Mouse (Mus musculus) liver, postnatal 0 days (tissue): Measurements from ENCODE around the gene Mgat5.

Experiments used
- CTCF ChIP-seq: sonication (generic); IDR thresholded peaks from 2 replicates; pipeline ENCODE4 v1.5.1; 2016; ENCODE audit warnings: antibody characterized with exemption, low read depth
- EP300 ChIP-seq: IDR thresholded peaks from 2 replicates; pipeline ENCODE4 v1.6.1; 2016; ENCODE audit warnings: antibody characterized with exemption, low read depth, mild to moderate bottlenecking

GRCm38 (mm10) chr1:127442880-127443877 lies 238.4 kb downstream of the Mgat5 start:
- TF ChIP-seq CTCF (no peak), EP300 (no peak)
